Mouse (Mus musculus) E14TG2a.4 (cell line): ENCODE measurements around the gene Cyp39a1.

ENCODE experiments used
- CTCF ChIP-seq: conservative IDR thresholded peaks from 2 replicates; pipeline ENCODE4 v1.5.1; 2014; ENCODE audit warnings: low read length
- NANOG ChIP-seq: IDR thresholded peaks from 2 replicates; pipeline ENCODE4 v1.6.1; 2014; ENCODE audit warnings: borderline replicate concordance, low read length, mixed read lengths

- no peak for TF ChIP-seq CTCF
- no peak for TF ChIP-seq NANOG
Observed at GRCm38 (mm10) chr17:43671907-43672306, 4.7 kb downstream of the Cyp39a1 start.
